Mouse (Mus musculus): Measurements from ENCODE around the gene Pim1. TPM values are rescaled to one million over a fixed set of nuclear protein-coding genes. Genes with fewer than 3 reads are reported as not detected.
"Not testable (repeated sequence)": the region's sequence is repeated elsewhere in the genome, so short reads cannot be mapped to it uniquely, and the experiment has no call there.

Gene Pim1
- polyA plus RNA-seq, 1 experiment: 350 TPM

DNA sequence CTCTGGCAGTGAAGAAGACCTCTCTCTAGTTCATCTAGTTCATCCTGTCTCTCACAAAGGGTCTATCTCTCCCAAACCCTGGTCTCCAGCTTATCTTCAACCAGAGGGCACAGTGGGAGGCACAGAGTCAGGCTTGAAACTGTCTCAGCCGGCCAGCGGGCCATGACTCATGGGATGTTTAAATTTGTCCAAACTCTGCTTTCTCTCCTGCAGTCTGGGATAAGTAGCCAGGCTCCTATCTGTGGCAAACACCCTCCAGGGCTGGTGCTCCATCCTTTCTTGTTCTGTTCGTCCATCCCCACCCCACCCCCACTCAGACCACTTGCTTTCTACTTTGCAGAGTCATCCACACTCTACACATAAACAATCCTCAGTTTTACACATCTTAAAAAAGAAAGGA lies 43.2 kb upstream of the Pim1 start:
- no peak for TF ChIP-seq CTCF (IDR thresholded peaks at IDR 0.05; ENCODE audit: low read depth, low read length)
- TF ChIP-seq EP300 (IDR thresholded peaks at IDR 0.05; ENCODE audit: insufficient read depth, low read depth, low read length): no peak
- TF ChIP-seq POLR2A (IDR thresholded peaks at IDR 0.05; ENCODE audit: insufficient read depth, low read length): no peak
- Histone ChIP-seq H3K9ac (ENCODE audit: low read depth, poor library complexity, severe bottlenecking) (peak overlapping the region; percentile 42), H3K4me1 (ENCODE audit: control insufficient read depth, insufficient read depth, low read length) (peaks cover 3% of the 10 kb centered on the region), H3K4me3 (ENCODE audit: low read depth, low read length) (peak overlapping the region; percentile 15; the same call in 1 of the 2 replicates), H3K27me3 (ENCODE audit: control insufficient read depth, insufficient read depth, low read length, poor library complexity, severe bottlenecking) (no peaks in the 10 kb centered on the region), H3K36me3 (ENCODE audit: control insufficient read depth, insufficient read depth, low read length, poor library complexity, severe bottlenecking) (no peaks in the 10 kb centered on the region), H3K9me3 (replicated peaks; ENCODE audit: control insufficient read depth, insufficient read depth, low read length, poor library complexity, severe bottlenecking) (no peaks in the 10 kb centered on the region), H3K27ac (ENCODE audit: insufficient read depth, low read length) (peak overlapping the region; percentile 98)

DNA sequence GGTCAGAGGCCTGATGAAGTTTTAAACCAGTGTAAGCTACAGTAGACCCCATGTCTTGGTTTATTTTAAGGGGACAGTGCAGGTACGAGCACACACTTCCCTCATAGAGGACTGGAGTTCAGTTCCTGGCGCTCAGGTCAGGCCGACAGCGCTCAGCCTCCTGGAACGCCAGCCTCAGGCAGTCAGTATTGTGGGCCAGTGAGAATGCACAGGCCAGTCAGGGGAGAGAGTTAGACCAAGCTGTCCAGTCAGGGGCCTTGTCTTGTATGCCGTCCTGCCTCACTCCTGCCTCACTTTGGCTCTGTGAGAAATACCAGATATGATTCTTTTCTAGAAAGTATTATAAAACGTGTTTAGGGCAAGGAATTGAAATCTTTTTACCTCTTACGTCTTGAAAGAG lies 42.5 kb upstream of the Pim1 start:
- H3K27me3 ChIP-seq (ENCODE audit: control insufficient read depth, insufficient read depth, low read length, poor library complexity, severe bottlenecking): no peaks in the 10 kb centered on the region
- H3K9ac ChIP-seq (ENCODE audit: low read depth, poor library complexity, severe bottlenecking): no peak overlapping the region
- H3K9me3 ChIP-seq (replicated peaks; ENCODE audit: control insufficient read depth, insufficient read depth, low read length, poor library complexity, severe bottlenecking): no peaks in the 10 kb centered on the region
- peak overlapping the region; percentile 98 for H3K27ac ChIP-seq (ENCODE audit: insufficient read depth, low read length)
- no peaks in the 10 kb centered on the region for H3K36me3 ChIP-seq (ENCODE audit: control insufficient read depth, insufficient read depth, low read length, poor library complexity, severe bottlenecking)
- peaks cover 3% of the 10 kb centered on the region for H3K4me1 ChIP-seq (ENCODE audit: control insufficient read depth, insufficient read depth, low read length)
- no peak overlapping the region for H3K4me3 ChIP-seq (ENCODE audit: low read depth, low read length)
- no peak for TF ChIP-seq POLR2A (IDR thresholded peaks at IDR 0.05; ENCODE audit: insufficient read depth, low read length)
- no peak for TF ChIP-seq CTCF (IDR thresholded peaks at IDR 0.05; ENCODE audit: low read depth, low read length)
- peak; percentile 70; the same call in 1 of the 2 replicates for TF ChIP-seq EP300 (IDR thresholded peaks at IDR 0.05; ENCODE audit: insufficient read depth, low read depth, low read length)

DNA sequence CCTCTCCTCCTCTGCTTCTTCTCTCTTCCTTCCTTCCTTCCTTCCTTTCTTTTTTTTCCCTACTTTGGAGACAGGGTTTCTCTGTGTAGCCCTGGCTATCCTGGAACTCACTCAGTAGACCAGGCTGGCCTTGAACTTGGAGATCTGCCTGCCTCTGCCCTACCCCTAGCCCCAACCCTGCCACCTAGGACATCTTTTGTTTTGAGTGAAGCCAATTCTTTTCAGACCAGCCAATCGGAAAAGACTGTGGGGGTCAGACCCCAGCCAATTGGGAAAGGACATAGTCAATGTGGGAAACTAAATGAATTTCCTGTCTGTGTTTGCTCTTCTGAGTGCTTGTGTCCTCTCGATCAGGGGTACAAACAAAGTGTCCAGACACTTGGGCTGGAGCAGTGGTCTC lies 42.0 kb upstream of the Pim1 start:
- Histone ChIP-seq H3K27ac (ENCODE audit: insufficient read depth, low read length) (peak overlapping the region; percentile 98), H3K9ac (ENCODE audit: low read depth, poor library complexity, severe bottlenecking) (no peak overlapping the region), H3K27me3 (ENCODE audit: control insufficient read depth, insufficient read depth, low read length, poor library complexity, severe bottlenecking) (no peaks in the 10 kb centered on the region), H3K4me3 (ENCODE audit: low read depth, low read length) (no peak overlapping the region), H3K9me3 (replicated peaks; ENCODE audit: control insufficient read depth, insufficient read depth, low read length, poor library complexity, severe bottlenecking) (no peaks in the 10 kb centered on the region), H3K36me3 (ENCODE audit: control insufficient read depth, insufficient read depth, low read length, poor library complexity, severe bottlenecking) (no peaks in the 10 kb centered on the region), H3K4me1 (ENCODE audit: control insufficient read depth, insufficient read depth, low read length) (peaks cover 3% of the 10 kb centered on the region)
- TF ChIP-seq POLR2A (IDR thresholded peaks at IDR 0.05; ENCODE audit: insufficient read depth, low read length) (no peak), EP300 (IDR thresholded peaks at IDR 0.05; ENCODE audit: insufficient read depth, low read depth, low read length) (no peak), CTCF (IDR thresholded peaks at IDR 0.05; ENCODE audit: low read depth, low read length) (no peak)

DNA sequence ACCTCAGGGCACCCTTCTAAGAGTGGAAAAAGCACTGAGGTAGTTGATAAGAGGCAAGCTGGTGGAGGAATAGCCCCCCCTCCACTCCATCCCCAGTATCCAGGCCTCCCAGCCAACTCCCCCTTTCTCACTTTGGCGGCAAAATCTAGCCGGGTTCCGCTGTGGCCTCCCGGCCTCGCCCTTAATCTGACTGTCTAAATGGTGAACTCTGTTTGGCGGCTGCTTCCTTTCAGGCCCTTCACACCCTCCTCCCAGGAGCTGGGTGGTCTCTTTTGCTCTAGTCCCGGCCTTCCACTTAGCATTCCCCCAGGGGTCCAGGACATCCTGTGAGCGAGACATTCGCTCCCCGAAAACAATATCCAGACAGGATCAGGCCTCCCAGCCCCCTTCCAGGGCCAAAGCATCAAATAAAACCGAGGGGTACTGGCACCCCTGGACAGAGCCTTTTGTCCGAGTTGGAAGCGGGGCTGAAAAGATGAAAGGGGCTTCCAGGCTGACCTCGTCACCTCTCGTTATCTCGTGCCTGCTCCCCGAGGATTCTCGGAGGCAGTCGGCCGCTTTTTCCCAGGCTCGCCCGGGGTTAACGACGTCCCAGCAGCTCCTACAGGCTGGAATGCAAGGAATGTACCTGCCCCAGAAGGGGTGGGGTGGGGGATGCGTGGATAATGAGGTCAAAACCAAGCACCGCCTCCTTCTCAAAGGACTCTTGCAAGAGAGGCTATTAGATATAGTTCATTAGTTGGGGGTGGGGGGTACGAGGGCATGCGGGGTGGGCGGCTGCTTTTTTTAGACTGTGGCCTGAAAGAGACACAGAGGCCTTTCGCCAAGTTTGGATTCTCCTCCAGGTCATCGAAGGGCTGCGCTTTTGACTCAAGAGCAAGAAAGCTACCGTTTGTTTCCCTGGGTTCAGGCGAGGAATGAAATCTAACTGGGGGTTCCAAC lies 39.4 kb upstream of the Pim1 start:
- peak overlapping the region; percentile 98 for H3K27ac ChIP-seq (ENCODE audit: insufficient read depth, low read length)
- H3K4me3 ChIP-seq (ENCODE audit: low read depth, low read length): peak overlapping the region; percentile 47
- H3K9ac ChIP-seq (ENCODE audit: low read depth, poor library complexity, severe bottlenecking): peak overlapping the region; percentile 77
- H3K4me1 ChIP-seq (ENCODE audit: control insufficient read depth, insufficient read depth, low read length): peaks cover 3% of the 10 kb centered on the region
- TF ChIP-seq EP300 (IDR thresholded peaks at IDR 0.05; ENCODE audit: insufficient read depth, low read depth, low read length) (peak; percentile 94), POLR2A (IDR thresholded peaks at IDR 0.05; ENCODE audit: insufficient read depth, low read length) (no peak)
- no peaks in the 10 kb centered on the region for H3K36me3 ChIP-seq (ENCODE audit: control insufficient read depth, insufficient read depth, low read length, poor library complexity, severe bottlenecking)
- H3K27me3 ChIP-seq (ENCODE audit: control insufficient read depth, insufficient read depth, low read length, poor library complexity, severe bottlenecking): no peaks in the 10 kb centered on the region
- no peaks in the 10 kb centered on the region for H3K9me3 ChIP-seq (replicated peaks; ENCODE audit: control insufficient read depth, insufficient read depth, low read length, poor library complexity, severe bottlenecking)

DNA sequence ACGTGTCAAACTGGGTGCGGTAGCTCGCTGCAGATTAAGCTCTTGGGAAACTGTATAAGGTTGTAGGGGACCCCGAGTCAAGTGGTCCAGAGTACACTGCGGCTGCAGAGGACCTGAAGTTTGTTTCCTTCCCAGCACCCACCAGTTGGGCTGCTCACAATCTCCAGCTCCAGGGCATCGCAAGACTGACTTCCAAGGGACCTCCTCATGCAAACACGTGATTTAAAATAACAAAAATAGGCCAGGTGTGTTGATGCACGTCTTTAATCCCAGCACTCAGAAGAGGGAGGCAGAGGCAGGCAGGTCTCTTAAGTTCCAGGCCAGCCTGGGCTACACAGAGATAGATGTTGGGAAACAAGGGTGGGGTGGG lies 38.7 kb upstream of the Pim1 start:
- no peaks in the 10 kb centered on the region for H3K27me3 ChIP-seq (ENCODE audit: control insufficient read depth, insufficient read depth, low read length, poor library complexity, severe bottlenecking)
- no peak for TF ChIP-seq POLR2A (IDR thresholded peaks at IDR 0.05; ENCODE audit: insufficient read depth, low read length)
- TF ChIP-seq EP300 (IDR thresholded peaks at IDR 0.05; ENCODE audit: insufficient read depth, low read depth, low read length): peak; percentile 62; the same call in 1 of the 2 replicates
- peak overlapping the region; percentile 97 for H3K27ac ChIP-seq (ENCODE audit: insufficient read depth, low read length)
- H3K4me1 ChIP-seq (ENCODE audit: control insufficient read depth, insufficient read depth, low read length): peaks cover 3% of the 10 kb centered on the region
- H3K4me3 ChIP-seq (ENCODE audit: low read depth, low read length): peak overlapping the region; percentile 37
- peak overlapping the region; percentile 77 for H3K9ac ChIP-seq (ENCODE audit: low read depth, poor library complexity, severe bottlenecking)
- H3K36me3 ChIP-seq (ENCODE audit: control insufficient read depth, insufficient read depth, low read length, poor library complexity, severe bottlenecking): no peaks in the 10 kb centered on the region
- no peaks in the 10 kb centered on the region for H3K9me3 ChIP-seq (replicated peaks; ENCODE audit: control insufficient read depth, insufficient read depth, low read length, poor library complexity, severe bottlenecking)

DNA sequence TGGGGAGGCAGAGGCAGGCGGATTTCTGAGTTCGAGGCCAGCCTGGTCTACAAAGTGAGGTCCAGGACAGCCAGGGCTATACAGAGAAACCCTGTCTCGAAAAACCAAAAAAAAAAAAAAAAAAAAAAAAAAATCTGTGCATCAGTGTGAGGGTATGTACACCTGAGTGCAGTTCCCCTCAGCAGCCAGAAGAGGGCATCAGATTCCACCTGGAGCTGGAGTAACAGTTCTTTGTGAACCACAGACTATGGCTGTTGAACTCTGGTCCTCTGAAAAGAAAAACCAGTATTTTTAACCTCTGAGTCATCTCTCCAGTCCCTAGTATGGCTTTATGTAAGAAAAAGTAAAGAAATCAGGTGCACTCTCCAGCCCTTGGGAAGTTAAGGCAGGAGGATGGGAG lies 36.4 kb upstream of the Pim1 start:
- not testable (repeated sequence) for H3K9ac ChIP-seq (ENCODE audit: low read depth, poor library complexity, severe bottlenecking); H3K27me3 ChIP-seq (ENCODE audit: control insufficient read depth, insufficient read depth, low read length, poor library complexity, severe bottlenecking); H3K9me3 ChIP-seq (replicated peaks; ENCODE audit: control insufficient read depth, insufficient read depth, low read length, poor library complexity, severe bottlenecking); H3K4me3 ChIP-seq (ENCODE audit: low read depth, low read length); H3K27ac ChIP-seq (ENCODE audit: insufficient read depth, low read length); H3K4me1 ChIP-seq (ENCODE audit: control insufficient read depth, insufficient read depth, low read length); H3K36me3 ChIP-seq (ENCODE audit: control insufficient read depth, insufficient read depth, low read length, poor library complexity, severe bottlenecking)
- peak; percentile 26 for TF ChIP-seq CTCF (IDR thresholded peaks at IDR 0.05; ENCODE audit: low read depth, low read length)
